Mouse (Mus musculus): Measurements from ENCODE around the gene Gpatch2. TPM values are rescaled to one million over a fixed set of nuclear protein-coding genes. Genes with fewer than 3 reads are reported as not detected.

Gene Gpatch2
- polyA plus RNA-seq, 1 experiment from 2014 or later = 15.9 TPM

GRCm38 (mm10) chr1:187228414-187229146 lies 13.3 kb downstream of the Gpatch2 start:
- no peak overlapping the region for H3K27ac ChIP-seq (replicated peaks)
- H3K4me3 ChIP-seq (replicated peaks) = no peak overlapping the region
- H3K36me3 ChIP-seq = peaks cover 21% of the 10 kb centered on the region
- no peak overlapping the region for H3K4me2 ChIP-seq (replicated peaks)
- 0 out of 2 replicates have a peak, but pooled peaks cover 4% of the 10 kb centered on the region for H3K4me1 ChIP-seq
- H3K9me3 ChIP-seq (replicated peaks) = no peaks in the 10 kb centered on the region
- ATAC-seq (ENCODE audit: insufficient number of reproducible peaks, low FRiP score, low TSS enrichment, low read depth) = no peak
- H3K9ac ChIP-seq = no peak overlapping the region
- WGBS = 78% methylated on average over 13 of the region's 13 CpGs
- no peaks in the 10 kb centered on the region for H3K27me3 ChIP-seq

DNA sequence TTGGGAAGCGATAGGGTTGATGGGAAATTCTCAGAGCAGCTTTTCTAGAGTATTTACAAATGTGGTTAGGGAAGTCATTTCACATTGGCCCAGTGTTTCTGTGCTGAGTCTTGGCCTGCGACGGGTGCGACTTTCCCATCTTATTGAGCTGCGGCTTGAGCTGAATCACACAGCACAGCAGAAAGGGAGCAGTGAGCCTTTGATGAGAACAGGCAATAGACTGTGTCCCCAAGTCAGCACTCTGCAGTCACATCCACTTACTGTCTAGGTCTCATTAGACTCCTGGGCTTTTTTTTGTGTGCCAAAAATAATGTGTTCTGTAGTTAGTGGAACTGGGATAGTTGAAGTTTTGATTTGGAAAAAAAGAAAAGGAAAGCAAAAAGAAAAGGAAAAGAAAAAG lies 14.9 kb downstream of the Gpatch2 start:
- no peaks in the 10 kb centered on the region for H3K9me3 ChIP-seq (replicated peaks)
- H3K9ac ChIP-seq = no peak overlapping the region
- H3K27ac ChIP-seq (replicated peaks) = no peak overlapping the region
- no peak overlapping the region for H3K4me2 ChIP-seq (replicated peaks)
- no peaks in the 10 kb centered on the region for H3K27me3 ChIP-seq
- peaks cover 20% of the 10 kb centered on the region for H3K36me3 ChIP-seq
- no peak overlapping the region for H3K4me3 ChIP-seq (replicated peaks)
- no peak for ATAC-seq (ENCODE audit: insufficient number of reproducible peaks, low FRiP score, low TSS enrichment, low read depth)
- WGBS = 93% methylated on average over 5 of the region's 5 CpGs
- 0 out of 2 replicates have a peak, but pooled peaks cover 4% of the 10 kb centered on the region for H3K4me1 ChIP-seq

GRCm38 (mm10) chr1:187232196-187232955 lies 17.1 kb downstream of the Gpatch2 start:
- no peak overlapping the region for H3K4me2 ChIP-seq (replicated peaks)
- no peak overlapping the region for H3K4me3 ChIP-seq (replicated peaks)
- no peak overlapping the region for H3K9ac ChIP-seq
- H3K36me3 ChIP-seq = peaks cover 11% of the 10 kb centered on the region
- WGBS = 80% methylated on average over 14 of the region's 14 CpGs
- ATAC-seq (ENCODE audit: insufficient number of reproducible peaks, low FRiP score, low TSS enrichment, low read depth) = no peak
- H3K9me3 ChIP-seq (replicated peaks) = no peaks in the 10 kb centered on the region
- H3K27me3 ChIP-seq = no peaks in the 10 kb centered on the region
- H3K27ac ChIP-seq (replicated peaks) = no peak overlapping the region
- no peaks in the 10 kb centered on the region for H3K4me1 ChIP-seq

GRCm38 (mm10) chr1:187232996-187233615 lies 17.8 kb downstream of the Gpatch2 start:
- 73% methylated on average over 7 of the region's 7 CpGs for WGBS
- H3K9ac ChIP-seq = no peak overlapping the region

DNA sequence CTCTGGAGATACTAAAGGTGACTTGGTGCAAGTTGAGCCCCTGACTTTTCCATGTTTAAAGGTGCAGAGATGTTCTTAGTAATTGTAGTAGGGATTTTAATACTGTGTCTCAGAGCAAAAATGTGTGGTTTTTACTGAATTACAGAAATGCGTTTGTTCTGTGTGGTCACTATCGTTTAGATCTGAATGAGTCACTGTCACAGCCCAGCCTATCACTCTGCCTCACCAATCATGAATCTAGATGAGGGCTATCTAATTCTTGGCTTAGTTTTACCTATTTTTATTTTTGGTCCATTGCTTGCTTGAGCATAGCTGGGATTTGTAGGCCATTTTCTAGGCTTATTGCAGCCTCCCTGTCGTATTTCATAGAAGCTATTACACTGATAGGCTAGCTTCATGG lies 19.9 kb downstream of the Gpatch2 start:
- ATAC-seq (ENCODE audit: insufficient number of reproducible peaks, low FRiP score, low TSS enrichment, low read depth) = no peak
- 88% methylated on average over 3 of the region's 3 CpGs for WGBS
- Histone ChIP-seq H3K27ac (replicated peaks) (no peak overlapping the region), H3K9ac (no peak overlapping the region), H3K9me3 (replicated peaks) (no peaks in the 10 kb centered on the region), H3K4me2 (replicated peaks) (no peak overlapping the region), H3K36me3 (peaks cover 11% of the 10 kb centered on the region), H3K4me1 (no peaks in the 10 kb centered on the region), H3K4me3 (replicated peaks) (no peak overlapping the region), H3K27me3 (no peaks in the 10 kb centered on the region)

More at GRCm38 (mm10) chr1:187232996-187233615, 17.8 kb downstream of the Gpatch2 start:
- H3K4me3 ChIP-seq (replicated peaks) = no peak overlapping the region
- no peaks in the 10 kb centered on the region for H3K27me3 ChIP-seq
- no peak for ATAC-seq (ENCODE audit: insufficient number of reproducible peaks, low FRiP score, low TSS enrichment, low read depth)
- no peak overlapping the region for H3K27ac ChIP-seq (replicated peaks)
- no peaks in the 10 kb centered on the region for H3K4me1 ChIP-seq
- H3K36me3 ChIP-seq = peaks cover 11% of the 10 kb centered on the region
- H3K4me2 ChIP-seq (replicated peaks) = no peak overlapping the region
- no peaks in the 10 kb centered on the region for H3K9me3 ChIP-seq (replicated peaks)

DNA sequence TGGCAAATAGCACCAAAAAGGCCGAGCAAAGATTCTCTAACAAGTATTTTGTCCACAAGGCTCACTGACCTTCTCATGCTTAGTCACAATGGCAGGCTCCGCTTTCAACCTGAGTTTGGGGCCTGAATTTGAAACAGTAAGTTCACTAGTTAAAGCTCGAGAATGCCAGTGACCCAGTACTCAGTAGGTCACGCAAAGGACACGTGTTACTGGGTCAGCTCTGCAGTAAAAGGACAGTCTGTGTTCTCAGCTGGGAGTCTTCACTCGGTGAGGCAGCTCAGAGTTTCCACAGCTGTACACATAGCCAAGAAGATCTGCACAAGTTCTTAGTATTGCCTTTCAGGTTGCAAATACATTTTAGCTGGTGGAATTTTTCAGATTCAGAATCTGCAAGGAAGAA lies 21.0 kb downstream of the Gpatch2 start:
- H3K27me3 ChIP-seq = no peaks in the 10 kb centered on the region
- H3K36me3 ChIP-seq = peaks cover 18% of the 10 kb centered on the region
- 76% methylated on average over 6 of the region's 6 CpGs for WGBS
- H3K4me2 ChIP-seq (replicated peaks) = no peak overlapping the region
- H3K27ac ChIP-seq (replicated peaks) = no peak overlapping the region
- H3K4me3 ChIP-seq (replicated peaks) = no peak overlapping the region
- H3K4me1 ChIP-seq = no peaks in the 10 kb centered on the region
- no peaks in the 10 kb centered on the region for H3K9me3 ChIP-seq (replicated peaks)
- no peak for ATAC-seq (ENCODE audit: insufficient number of reproducible peaks, low FRiP score, low TSS enrichment, low read depth)
- no peak overlapping the region for H3K9ac ChIP-seq

- Histone ChIP-seq H3K4me2 (replicated peaks) (no peak overlapping the region), H3K27ac (replicated peaks) (no peak overlapping the region), H3K27me3 (no peaks in the 10 kb centered on the region), H3K4me3 (replicated peaks) (no peak overlapping the region), H3K4me1 (no peaks in the 10 kb centered on the region), H3K36me3 (peaks cover 16% of the 10 kb centered on the region), H3K9me3 (replicated peaks) (no peaks in the 10 kb centered on the region), H3K9ac (no peak overlapping the region)
- WGBS = 97% methylated on average over 4 of the region's 4 CpGs
- no peak for ATAC-seq (ENCODE audit: insufficient number of reproducible peaks, low FRiP score, low TSS enrichment, low read depth)
These were observed 22.8 kb downstream of the Gpatch2 start for GRCm38 (mm10) chr1:187238061-187238460.

DNA sequence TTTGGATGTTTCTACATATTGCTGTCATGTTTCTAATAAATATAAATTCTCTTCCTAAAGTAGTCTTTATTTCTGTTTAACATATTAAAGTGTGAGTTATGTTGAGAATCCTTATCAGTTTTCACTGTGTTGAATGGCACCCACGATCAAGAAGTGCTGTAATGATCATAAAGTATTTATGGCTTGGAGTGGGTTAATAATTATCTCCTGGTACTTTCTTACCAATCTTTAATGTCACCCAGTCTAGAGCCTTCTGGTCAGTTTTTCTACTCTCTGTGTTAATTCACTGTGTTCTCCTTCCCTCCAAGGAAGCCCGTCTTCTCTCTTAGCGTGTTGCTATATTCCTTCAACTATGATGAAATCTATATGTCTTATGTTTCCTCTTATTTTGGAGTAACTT lies 25.0 kb downstream of the Gpatch2 start:
- H3K27me3 ChIP-seq = no peaks in the 10 kb centered on the region
- 0 out of 2 replicates have a peak, but pooled peaks cover 7% of the 10 kb centered on the region for H3K36me3 ChIP-seq
- no peak overlapping the region for H3K27ac ChIP-seq (replicated peaks)
- ATAC-seq (ENCODE audit: insufficient number of reproducible peaks, low FRiP score, low TSS enrichment, low read depth) = no peak
- no peak overlapping the region for H3K4me2 ChIP-seq (replicated peaks)
- no peak overlapping the region for H3K9ac ChIP-seq
- H3K4me1 ChIP-seq = no peaks in the 10 kb centered on the region
- H3K9me3 ChIP-seq (replicated peaks) = no peaks in the 10 kb centered on the region
- H3K4me3 ChIP-seq (replicated peaks) = no peak overlapping the region
- WGBS = 95% methylated on average over 3 of the region's 3 CpGs

- no peak for ATAC-seq (ENCODE audit: insufficient number of reproducible peaks, low FRiP score, low TSS enrichment, low read depth)
- H3K4me2 ChIP-seq (replicated peaks) = no peak overlapping the region
- 94% methylated on average over 5 of the region's 5 CpGs for WGBS
- H3K9me3 ChIP-seq (replicated peaks) = no peaks in the 10 kb centered on the region
- H3K9ac ChIP-seq = no peak overlapping the region
- 0 out of 2 replicates have a peak, but pooled peaks cover 7% of the 10 kb centered on the region for H3K36me3 ChIP-seq
- no peak overlapping the region for H3K4me3 ChIP-seq (replicated peaks)
- no peak overlapping the region for H3K27ac ChIP-seq (replicated peaks)
- no peaks in the 10 kb centered on the region for H3K27me3 ChIP-seq
- no peaks in the 10 kb centered on the region for H3K4me1 ChIP-seq
These were observed 26.0 kb downstream of the Gpatch2 start for GRCm38 (mm10) chr1:187241329-187241728.

- no peaks in the 10 kb centered on the region for H3K4me1 ChIP-seq
- 0 out of 2 replicates have a peak, but pooled peaks cover 7% of the 10 kb centered on the region for H3K36me3 ChIP-seq
- no peak overlapping the region for H3K9ac ChIP-seq
- no peak overlapping the region for H3K4me3 ChIP-seq (replicated peaks)
- H3K27ac ChIP-seq (replicated peaks) = no peak overlapping the region
- no peak overlapping the region for H3K4me2 ChIP-seq (replicated peaks)
- no peaks in the 10 kb centered on the region for H3K27me3 ChIP-seq
- WGBS = 72% methylated on average over 5 of the region's 5 CpGs
- no peaks in the 10 kb centered on the region for H3K9me3 ChIP-seq (replicated peaks)
- no peak for ATAC-seq (ENCODE audit: insufficient number of reproducible peaks, low FRiP score, low TSS enrichment, low read depth)
These were observed 29.4 kb downstream of the Gpatch2 start for GRCm38 (mm10) chr1:187244734-187245133.

DNA sequence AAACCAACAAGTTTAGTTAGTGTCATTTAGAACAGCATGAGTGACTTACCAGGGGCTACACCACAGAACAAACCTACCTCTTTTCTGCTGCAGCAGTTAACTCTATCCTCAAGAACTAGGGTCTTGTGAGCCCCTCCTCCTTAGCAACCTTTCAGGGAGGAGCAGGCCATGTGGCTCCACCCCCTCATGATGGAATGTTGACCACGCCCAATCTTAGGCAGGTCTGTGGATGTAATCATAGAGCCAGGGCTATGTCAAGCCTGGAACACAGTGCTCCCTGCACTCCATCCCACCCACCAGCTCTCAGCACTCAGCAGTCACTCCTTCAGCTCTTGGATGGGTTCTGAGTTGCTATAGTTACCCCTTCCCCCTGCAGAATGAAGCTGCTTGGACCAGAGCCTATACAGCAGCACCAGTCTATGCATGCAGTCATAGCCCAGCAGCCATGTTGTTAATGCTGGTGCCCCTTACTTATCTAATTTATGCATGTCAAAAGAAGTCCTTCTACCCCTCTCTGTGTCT lies 35.5 kb downstream of the Gpatch2 start:
- Histone ChIP-seq H3K4me1 (no peaks in the 10 kb centered on the region), H3K4me3 (replicated peaks) (no peak overlapping the region), H3K9ac (no peak overlapping the region), H3K27me3 (no peaks in the 10 kb centered on the region), H3K36me3 (no peaks in the 10 kb centered on the region), H3K4me2 (replicated peaks) (no peak overlapping the region), H3K9me3 (replicated peaks) (no peaks in the 10 kb centered on the region), H3K27ac (replicated peaks) (no peak overlapping the region)
- WGBS = 88% methylated on average over 1 of the region's 1 CpGs
- ATAC-seq (ENCODE audit: insufficient number of reproducible peaks, low FRiP score, low TSS enrichment, low read depth) = no peak

Data from embryonic facial prominence, embryonic 15.5 days (tissue).